Mouse (Mus musculus): ENCODE measurements at regions not wholly inside any gene's neighbourhood (a gene's known extent, or its start where the extent isn't known, plus 50 kb on each side); places are given as distances from the start of the nearest gene placed in this dataset.

DNA sequence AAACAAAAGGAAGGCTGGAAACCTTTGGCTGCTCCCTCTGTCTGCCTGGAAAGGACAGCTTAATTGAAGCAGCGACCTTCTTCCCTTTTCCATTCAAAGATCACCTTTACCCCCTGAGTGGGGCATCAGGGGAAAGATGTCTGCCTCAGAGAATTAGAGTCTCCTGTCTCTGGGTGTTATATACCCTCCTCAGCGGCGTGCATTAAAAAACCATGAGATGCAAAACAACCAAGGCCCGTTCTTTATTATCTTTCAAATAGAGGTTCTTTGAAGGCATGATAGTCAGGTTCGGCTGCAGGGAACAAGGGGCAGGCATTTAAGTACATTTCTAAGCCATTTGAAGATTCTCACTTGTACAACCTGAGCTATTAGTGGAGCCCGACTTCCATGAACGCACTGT is 263.0 kb upstream of the Gadl1 start:
- no peaks in the 10 kb centered on the region for H3K4me1 ChIP-seq (ENCODE audit: control insufficient read depth, insufficient read depth, low read length)
- ATAC-seq (ENCODE audit: low FRiP score), result no peak
- no peak overlapping the region for H3K4me2 ChIP-seq
- WGBS, result 52% methylated on average over 7 of the region's 7 CpGs
- H3K9ac ChIP-seq (ENCODE audit: low read length), result no peak overlapping the region
- no peaks in the 10 kb centered on the region for H3K36me3 ChIP-seq (ENCODE audit: control insufficient read depth, insufficient read depth, low read length)
- H3K27me3 ChIP-seq (ENCODE audit: control insufficient read depth, insufficient read depth, low read length), result no peaks in the 10 kb centered on the region
- H3K27ac ChIP-seq (ENCODE audit: low read depth, low read length), result no peak overlapping the region
- no peak overlapping the region for H3K4me3 ChIP-seq (ENCODE audit: low read depth, low read length)
- DNase-seq (ENCODE audit: low spot score, missing footprints), result no peak
- no peaks in the 10 kb centered on the region for H3K9me3 ChIP-seq (ENCODE audit: control insufficient read depth, low read length)

DNA sequence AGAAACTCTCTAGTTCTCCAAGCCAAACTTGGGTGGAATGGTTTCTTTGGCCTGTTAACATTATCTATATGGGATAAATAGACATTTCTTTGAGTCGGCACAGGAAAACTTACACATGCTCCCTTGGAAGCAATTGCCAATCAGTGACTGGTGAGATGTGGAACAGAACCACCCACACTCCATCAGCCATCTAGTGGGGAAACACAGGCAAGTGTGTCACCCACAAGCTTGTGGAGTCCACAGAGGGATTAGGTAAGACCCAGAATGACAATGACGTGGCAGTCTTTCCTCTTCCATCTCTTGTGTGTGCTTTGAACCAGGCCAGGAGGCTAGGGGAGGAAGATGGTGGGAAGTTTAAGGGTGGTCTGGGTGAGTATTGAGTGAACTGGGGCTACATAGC is 257.5 kb upstream of the Gadl1 start:
- Histone ChIP-seq H3K9ac (ENCODE audit: low read length) (no peak overlapping the region), H3K4me2 (no peak overlapping the region), H3K4me1 (ENCODE audit: control insufficient read depth, insufficient read depth, low read length) (no peaks in the 10 kb centered on the region), H3K27ac (ENCODE audit: low read depth, low read length) (no peak overlapping the region), H3K27me3 (ENCODE audit: control insufficient read depth, insufficient read depth, low read length) (no peaks in the 10 kb centered on the region), H3K9me3 (ENCODE audit: control insufficient read depth, low read length) (no peaks in the 10 kb centered on the region), H3K4me3 (ENCODE audit: low read depth, low read length) (no peak overlapping the region), H3K36me3 (ENCODE audit: control insufficient read depth, insufficient read depth, low read length) (no peaks in the 10 kb centered on the region)
- WGBS, result 89% methylated on average over 2 of the region's 2 CpGs
- ATAC-seq (ENCODE audit: low FRiP score), result no peak
- DNase-seq (ENCODE audit: low spot score, missing footprints), result no peak

DNA sequence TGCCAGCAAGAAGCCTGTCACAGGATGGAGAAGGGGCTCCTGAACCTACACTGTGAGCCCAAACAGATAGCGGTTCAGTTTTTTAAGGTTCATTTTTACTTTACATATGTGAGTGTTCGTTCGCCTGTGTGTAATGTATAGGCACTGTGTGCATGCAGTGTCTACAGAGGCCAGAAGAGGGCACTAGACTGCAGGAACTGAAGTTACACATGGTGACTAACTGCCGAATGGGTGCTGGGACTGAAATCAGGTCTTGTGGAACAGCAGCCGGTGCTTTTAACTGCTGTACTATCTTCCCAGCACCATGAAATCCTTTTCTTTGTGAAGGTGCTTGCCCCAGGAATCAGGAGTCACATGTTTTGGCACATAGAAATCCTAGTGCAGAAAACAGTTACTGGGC is 256.1 kb upstream of the Gadl1 start:
- DNase-seq (ENCODE audit: low spot score, missing footprints) (no peak), ATAC-seq (ENCODE audit: low FRiP score) (no peak)
- H3K9ac ChIP-seq (ENCODE audit: low read length), result no peak overlapping the region
- 95% methylated on average over 5 of the region's 5 CpGs for WGBS
- H3K9me3 ChIP-seq (ENCODE audit: control insufficient read depth, low read length), result no peaks in the 10 kb centered on the region
- no peak overlapping the region for H3K4me2 ChIP-seq
- no peaks in the 10 kb centered on the region for H3K36me3 ChIP-seq (ENCODE audit: control insufficient read depth, insufficient read depth, low read length)
- no peaks in the 10 kb centered on the region for H3K27me3 ChIP-seq (ENCODE audit: control insufficient read depth, insufficient read depth, low read length)
- no peak overlapping the region for H3K27ac ChIP-seq (ENCODE audit: low read depth, low read length)
- H3K4me3 ChIP-seq (ENCODE audit: low read depth, low read length), result no peak overlapping the region
- H3K4me1 ChIP-seq (ENCODE audit: control insufficient read depth, insufficient read depth, low read length), result no peaks in the 10 kb centered on the region

DNA sequence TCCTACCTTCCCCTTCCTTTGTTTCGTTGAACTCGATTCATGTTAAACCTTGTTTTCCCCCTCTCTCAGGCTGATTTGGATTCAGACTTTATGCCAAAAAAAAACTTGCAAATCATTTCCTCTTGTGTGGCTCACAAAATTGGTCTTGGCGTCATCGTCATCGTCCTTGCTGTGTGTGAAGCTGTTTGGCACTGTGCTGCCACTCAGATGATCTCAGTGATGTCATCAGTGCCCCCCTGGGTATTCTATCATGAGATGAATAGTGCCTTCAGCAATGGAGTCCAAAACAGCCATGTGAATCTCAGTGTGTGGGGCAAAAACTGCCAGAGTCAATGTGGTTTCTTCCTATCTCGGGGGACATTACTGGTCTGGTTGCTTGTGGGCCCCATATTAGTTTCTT is 254.3 kb upstream of the Gadl1 start:
- no peak overlapping the region for H3K9ac ChIP-seq (ENCODE audit: low read length)
- no peak for ATAC-seq (ENCODE audit: low FRiP score)
- no peaks in the 10 kb centered on the region for H3K27me3 ChIP-seq (ENCODE audit: control insufficient read depth, insufficient read depth, low read length)
- 96% methylated on average over 6 of the region's 6 CpGs for WGBS
- H3K27ac ChIP-seq (ENCODE audit: low read depth, low read length), result no peak overlapping the region
- no peaks in the 10 kb centered on the region for H3K36me3 ChIP-seq (ENCODE audit: control insufficient read depth, insufficient read depth, low read length)
- H3K9me3 ChIP-seq (ENCODE audit: control insufficient read depth, low read length), result no peaks in the 10 kb centered on the region
- no peak overlapping the region for H3K4me3 ChIP-seq (ENCODE audit: low read depth, low read length)
- H3K4me2 ChIP-seq, result no peak overlapping the region
- no peak for DNase-seq (ENCODE audit: low spot score, missing footprints)
- H3K4me1 ChIP-seq (ENCODE audit: control insufficient read depth, insufficient read depth, low read length), result no peaks in the 10 kb centered on the region

DNA sequence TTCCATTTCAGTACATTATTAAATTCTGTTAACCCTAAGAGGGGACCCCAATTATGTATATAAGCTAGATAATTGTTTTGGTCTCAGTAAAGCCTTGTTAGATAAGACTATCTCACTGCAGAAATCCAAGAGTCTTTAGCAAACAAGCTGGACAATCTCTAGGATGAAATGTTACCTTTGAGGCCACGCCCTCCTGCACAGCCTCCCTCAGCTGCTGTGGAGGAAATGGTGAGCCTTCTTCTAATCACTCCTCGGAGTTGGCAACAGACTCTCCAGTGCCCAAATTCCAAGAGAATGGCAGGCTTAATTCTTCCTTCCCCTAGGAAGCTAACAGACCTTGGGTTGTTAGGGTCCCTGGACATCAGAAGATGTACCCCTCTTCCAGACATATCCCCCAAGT is 252.7 kb upstream of the Gadl1 start:
- Histone ChIP-seq H3K36me3 (ENCODE audit: control insufficient read depth, insufficient read depth, low read length) (no peaks in the 10 kb centered on the region), H3K4me1 (ENCODE audit: control insufficient read depth, insufficient read depth, low read length) (no peaks in the 10 kb centered on the region), H3K27ac (ENCODE audit: low read depth, low read length) (no peak overlapping the region), H3K4me3 (ENCODE audit: low read depth, low read length) (no peak overlapping the region), H3K4me2 (no peak overlapping the region), H3K9ac (ENCODE audit: low read length) (no peak overlapping the region), H3K27me3 (ENCODE audit: control insufficient read depth, insufficient read depth, low read length) (no peaks in the 10 kb centered on the region), H3K9me3 (ENCODE audit: control insufficient read depth, low read length) (no peaks in the 10 kb centered on the region)
- ATAC-seq (ENCODE audit: low FRiP score), result no peak
- DNase-seq (ENCODE audit: low spot score, missing footprints), result no peak
- WGBS, result 73% methylated on average over 2 of the region's 2 CpGs

DNA sequence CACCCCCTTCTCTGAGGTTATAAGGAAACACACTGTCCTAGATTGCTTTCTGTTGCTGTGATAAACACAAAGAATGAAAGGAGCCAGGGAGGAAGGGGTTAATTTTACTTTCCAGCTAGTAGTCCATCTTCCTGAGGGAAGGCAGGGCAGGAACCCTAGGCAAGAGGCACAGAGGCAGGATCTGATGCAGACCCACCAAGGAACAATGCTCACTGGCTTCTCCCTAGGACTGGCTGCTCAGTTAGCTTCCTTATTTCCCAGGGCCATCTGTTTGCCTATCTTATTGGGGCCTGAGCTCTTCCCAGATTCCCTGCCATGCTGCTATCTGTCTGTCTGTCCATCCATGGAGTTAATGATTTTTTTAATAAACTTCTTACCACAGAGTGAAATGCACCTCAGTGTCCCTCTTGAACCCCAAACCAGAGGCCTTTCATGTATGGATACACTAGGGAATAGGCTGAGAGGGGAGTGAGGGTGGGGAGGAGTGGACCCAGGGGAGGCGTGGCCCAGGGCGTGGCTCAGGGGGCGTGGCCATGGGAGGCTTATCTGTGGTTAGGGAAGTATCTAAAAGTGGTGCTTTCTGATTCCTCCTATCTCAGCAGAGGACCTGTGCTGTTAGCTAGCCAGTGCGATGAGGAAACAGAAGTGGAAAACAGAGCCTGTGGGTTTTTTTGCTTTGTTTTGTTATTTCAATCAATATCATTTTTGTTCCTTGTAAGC is 252.1 kb upstream of the Gadl1 start:
- DNase-seq (ENCODE audit: low spot score, missing footprints), result no peak
- 56% methylated on average over 4 of the region's 4 CpGs for WGBS
- Histone ChIP-seq H3K27ac (ENCODE audit: low read depth, low read length) (no peak overlapping the region), H3K4me2 (no peak overlapping the region), H3K36me3 (ENCODE audit: control insufficient read depth, insufficient read depth, low read length) (no peaks in the 10 kb centered on the region), H3K4me1 (ENCODE audit: control insufficient read depth, insufficient read depth, low read length) (no peaks in the 10 kb centered on the region), H3K9me3 (ENCODE audit: control insufficient read depth, low read length) (no peaks in the 10 kb centered on the region), H3K27me3 (ENCODE audit: control insufficient read depth, insufficient read depth, low read length) (no peaks in the 10 kb centered on the region), H3K4me3 (ENCODE audit: low read depth, low read length) (no peak overlapping the region), H3K9ac (ENCODE audit: low read length) (no peak overlapping the region)
- no peak for ATAC-seq (ENCODE audit: low FRiP score)

DNA sequence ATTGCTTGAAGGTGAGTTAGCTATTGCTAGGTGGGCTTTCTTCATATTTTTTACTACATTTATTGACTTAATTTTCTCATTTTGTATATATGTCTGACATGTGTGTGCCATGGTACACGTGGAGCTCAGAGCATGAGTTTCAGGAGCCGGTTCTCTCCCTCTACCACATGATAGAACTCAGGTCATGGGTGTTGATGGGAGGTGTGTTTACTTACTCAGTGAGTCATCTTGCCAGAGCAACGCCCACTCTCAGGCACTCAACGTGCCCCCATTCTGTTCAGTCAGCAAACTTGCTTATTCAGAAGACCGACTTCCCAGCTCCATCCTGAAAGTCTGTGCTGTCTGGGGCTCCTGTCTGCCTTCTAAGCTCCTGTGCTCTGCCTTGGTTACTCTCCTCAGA is 250.8 kb upstream of the Gadl1 start:
- DNase-seq (ENCODE audit: low spot score, missing footprints), result no peak
- no peak overlapping the region for H3K9ac ChIP-seq (ENCODE audit: low read length)
- WGBS, result 86% methylated on average over 5 of the region's 5 CpGs
- no peak overlapping the region for H3K27ac ChIP-seq (ENCODE audit: low read depth, low read length)
- no peaks in the 10 kb centered on the region for H3K36me3 ChIP-seq (ENCODE audit: control insufficient read depth, insufficient read depth, low read length)
- no peak overlapping the region for H3K4me3 ChIP-seq (ENCODE audit: low read depth, low read length)
- no peaks in the 10 kb centered on the region for H3K27me3 ChIP-seq (ENCODE audit: control insufficient read depth, insufficient read depth, low read length)
- ATAC-seq (ENCODE audit: low FRiP score), result no peak
- H3K4me2 ChIP-seq, result no peak overlapping the region
- H3K9me3 ChIP-seq (ENCODE audit: control insufficient read depth, low read length), result no peaks in the 10 kb centered on the region
- H3K4me1 ChIP-seq (ENCODE audit: control insufficient read depth, insufficient read depth, low read length), result no peaks in the 10 kb centered on the region

DNA sequence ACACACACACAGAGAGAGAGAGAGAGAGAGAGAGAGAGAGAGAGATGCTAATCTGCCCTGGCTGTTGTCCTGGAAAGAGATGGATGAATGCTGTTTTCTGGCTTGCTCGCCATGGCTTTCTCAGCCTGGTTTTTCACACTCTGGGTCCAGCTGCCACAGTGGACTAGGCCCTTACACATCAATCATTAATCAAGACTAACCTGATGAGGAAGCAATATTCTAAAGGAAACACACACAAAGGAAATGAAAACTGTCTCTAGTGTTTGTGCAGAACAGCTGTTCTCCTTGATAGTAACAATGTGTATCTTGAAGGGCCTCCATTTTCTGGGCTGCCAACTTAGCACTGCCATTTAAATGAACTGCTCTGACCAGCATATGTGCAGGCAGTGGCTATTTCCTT is 248.9 kb upstream of the Gadl1 start:
- Histone ChIP-seq H3K4me1 (ENCODE audit: control insufficient read depth, insufficient read depth, low read length) (no peaks in the 10 kb centered on the region), H3K4me3 (ENCODE audit: low read depth, low read length) (no peak overlapping the region), H3K27me3 (ENCODE audit: control insufficient read depth, insufficient read depth, low read length) (no peaks in the 10 kb centered on the region), H3K9me3 (ENCODE audit: control insufficient read depth, low read length) (no peaks in the 10 kb centered on the region), H3K4me2 (no peak overlapping the region), H3K36me3 (ENCODE audit: control insufficient read depth, insufficient read depth, low read length) (no peaks in the 10 kb centered on the region), H3K27ac (ENCODE audit: low read depth, low read length) (no peak overlapping the region), H3K9ac (ENCODE audit: low read length) (no peak overlapping the region)
- no peak for DNase-seq (ENCODE audit: low spot score, missing footprints)
- no peak for ATAC-seq (ENCODE audit: low FRiP score)
- 94% methylated on average over 1 of the region's 1 CpGs for WGBS

DNA sequence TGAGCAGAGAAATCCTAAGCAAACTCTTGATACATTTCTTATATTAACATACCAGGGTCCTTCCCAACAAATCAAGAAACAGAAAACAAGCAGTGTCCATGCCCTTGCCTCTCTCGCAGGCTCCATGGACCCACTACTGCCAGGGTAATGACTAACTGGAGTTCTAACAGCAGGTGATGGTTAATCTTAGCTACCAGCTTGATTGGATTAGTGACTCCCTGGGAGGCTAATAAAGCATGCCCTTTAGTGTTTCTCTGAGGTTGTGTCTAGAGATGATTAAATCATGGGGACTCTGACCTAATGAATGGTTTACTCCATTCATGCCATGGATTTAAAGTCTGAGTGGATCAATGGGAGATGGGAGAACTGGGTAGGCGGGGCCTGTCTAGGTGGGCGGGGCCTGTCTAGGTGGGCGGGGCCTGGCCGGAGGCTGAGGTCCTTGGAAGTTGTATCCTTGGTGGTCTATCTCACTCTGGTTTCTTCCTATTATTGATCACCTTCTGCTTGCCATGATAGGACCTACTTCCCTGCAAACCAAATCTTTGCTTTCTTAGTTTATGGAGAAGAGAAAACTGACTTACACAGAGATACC is 247.3 kb upstream of the Gadl1 start:
- no peaks in the 10 kb centered on the region for H3K9me3 ChIP-seq (ENCODE audit: control insufficient read depth, low read length)
- DNase-seq (ENCODE audit: low spot score, missing footprints) (no peak), ATAC-seq (ENCODE audit: low FRiP score) (no peak)
- H3K27me3 ChIP-seq (ENCODE audit: control insufficient read depth, insufficient read depth, low read length), result no peaks in the 10 kb centered on the region
- 26% methylated on average over 5 of the region's 5 CpGs for WGBS
- H3K9ac ChIP-seq (ENCODE audit: low read length), result no peak overlapping the region
- no peak overlapping the region for H3K4me2 ChIP-seq
- no peaks in the 10 kb centered on the region for H3K4me1 ChIP-seq (ENCODE audit: control insufficient read depth, insufficient read depth, low read length)
- H3K27ac ChIP-seq (ENCODE audit: low read depth, low read length), result no peak overlapping the region
- H3K36me3 ChIP-seq (ENCODE audit: control insufficient read depth, insufficient read depth, low read length), result no peaks in the 10 kb centered on the region
- H3K4me3 ChIP-seq (ENCODE audit: low read depth, low read length), result no peak overlapping the region

All from midbrain, embryonic 11.5 days (tissue).